Mouse (Mus musculus) megakaryocyte, embryonic 14.5 days (primary cell): ENCODE data around the gene Fdxr. TPM values are rescaled to one million over a fixed set of nuclear protein-coding genes. Genes with fewer than 3 reads are reported as not detected.

Experiments used
- H3K27me3 ChIP-seq: replicated peaks from 2 replicates; pipeline ENCODE3; 2012; ENCODE audit warnings: inconsistent platforms
- H3K36me3 ChIP-seq: replicated peaks from 2 replicates; pipeline ENCODE3; 2012; ENCODE audit warnings: low read length, inconsistent platforms, mixed read lengths
- H3K4me1 ChIP-seq: 2 replicates; pipeline ENCODE4 v1.6.1; 2012; ENCODE audit warnings: inconsistent platforms
- H3K4me3 ChIP-seq: replicated peaks from 2 replicates; pipeline ENCODE3; 2012; ENCODE audit warnings: moderate library complexity, mild to moderate bottlenecking, inconsistent platforms
- H3K9me3 ChIP-seq: 2 replicates; pipeline ENCODE4 v1.6.1; 2012; ENCODE audit warnings: inconsistent platforms
- FLI1 ChIP-seq: IDR thresholded peaks from 2 replicates; pipeline ENCODE4 v1.6.1; 2012; ENCODE audit warnings: low read length, inconsistent platforms, mixed read lengths
- GATA1 ChIP-seq: IDR thresholded peaks from 3 replicates; pipeline ENCODE4 v1.6.1; 2012; ENCODE audit warnings: mixed read lengths, low read length, inconsistent platforms, borderline replicate concordance
- polyA plus RNA-seq: library from polyadenylated mRNA; stranded (reverse); fragments of >175 nt; gene quantifications from 2 replicates; pipeline ENCODE4 v1.2.3, GENCODE M21; 2012; ENCODE audit warnings: low replicate concordance; ENCODE audit not compliant: insufficient read depth

Gene Fdxr
- polyA plus RNA-seq, 1 experiment: 21.8 TPM

- Histone ChIP-seq H3K4me3 (peak within 1 kb of the TSS; percentile 23), H3K36me3 (no peaks in the 10 kb centered on the region), H3K4me1 (peaks cover 11% of the 10 kb centered on the region), H3K9me3 (no peaks in the 10 kb centered on the region), H3K27me3 (peaks cover 84% of the 10 kb centered on the region)
- TF ChIP-seq GATA1 (no peak), FLI1 (no peak)
Observed at GRCm38 (mm10) chr11:115306863-115307262, 30.0 kb upstream of the Fdxr start, which contains the start of gene Otop2. TSS of gene Otop2 (plus strand) at chr11:115307163.

- Histone ChIP-seq H3K4me3 (no peak overlapping the region), H3K9me3 (peaks cover 9% of the 10 kb centered on the region; the same call in 1 of the 2 replicates), H3K27me3 (peaks cover 66% of the 10 kb centered on the region), H3K4me1 (peaks cover 8% of the 10 kb centered on the region), H3K36me3 (no peaks in the 10 kb centered on the region)
- TF ChIP-seq FLI1: no peak
- TF ChIP-seq GATA1: no peak
Observed at GRCm38 (mm10) chr11:115303167-115303566, 26.3 kb upstream of the Fdxr start.

DNA sequence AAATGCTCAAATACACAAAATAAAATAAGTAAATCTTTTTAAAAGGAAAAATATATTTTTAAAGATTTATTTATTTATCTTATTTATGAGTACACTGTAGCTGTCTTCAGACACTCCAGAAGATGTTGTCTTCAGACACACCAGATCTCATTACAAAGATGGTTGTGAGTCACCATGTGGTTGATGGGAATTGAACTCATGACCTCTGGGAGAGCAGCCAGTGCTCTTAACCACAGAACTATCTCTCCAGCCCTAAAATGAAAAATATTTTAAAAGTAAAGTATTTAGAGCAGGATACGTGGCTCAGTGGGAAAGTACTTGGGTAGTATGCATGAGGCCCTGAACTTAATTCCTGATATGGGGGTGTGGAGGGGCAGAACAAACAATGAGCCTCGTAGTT is 24.5 kb upstream of the Fdxr start:
- Histone ChIP-seq H3K9me3 (peaks cover 9% of the 10 kb centered on the region; the same call in 1 of the 2 replicates), H3K36me3 (no peaks in the 10 kb centered on the region), H3K27me3 (peaks cover 66% of the 10 kb centered on the region), H3K4me1 (peaks cover 17% of the 10 kb centered on the region), H3K4me3 (no peak overlapping the region)
- no peak for TF ChIP-seq GATA1
- no peak for TF ChIP-seq FLI1

DNA sequence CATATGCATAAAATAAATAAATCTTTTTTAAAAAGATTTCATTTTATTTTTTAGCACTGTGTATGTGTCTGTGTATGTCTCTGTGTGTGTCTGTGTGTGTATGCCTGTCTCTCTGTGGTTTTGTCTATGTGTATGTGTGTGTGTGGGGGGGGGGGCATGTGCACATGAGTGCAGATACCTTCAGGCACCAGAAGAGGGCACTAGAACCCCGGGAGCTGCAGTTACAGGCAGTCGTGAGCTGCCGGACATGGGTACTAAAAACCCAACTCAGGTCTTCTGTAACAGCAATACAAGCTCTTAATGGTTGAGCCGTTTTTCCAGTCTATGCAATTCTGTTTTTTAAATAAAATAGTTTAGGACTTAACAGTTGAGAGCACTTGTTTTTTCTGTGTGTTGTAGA is 23.9 kb upstream of the Fdxr start:
- Histone ChIP-seq H3K4me1 (peaks cover 12% of the 10 kb centered on the region), H3K4me3 (no peak overlapping the region), H3K9me3 (peaks cover 9% of the 10 kb centered on the region; the same call in 1 of the 2 replicates), H3K36me3 (no peaks in the 10 kb centered on the region), H3K27me3 (peaks cover 69% of the 10 kb centered on the region)
- no peak for TF ChIP-seq FLI1
- no peak for TF ChIP-seq GATA1

GRCm38 (mm10) chr11:115298160-115298559 is 21.3 kb upstream of the Fdxr start:
- Histone ChIP-seq H3K4me1 (peaks cover 12% of the 10 kb centered on the region), H3K4me3 (no peak overlapping the region), H3K36me3 (no peaks in the 10 kb centered on the region), H3K9me3 (peaks cover 20% of the 10 kb centered on the region), H3K27me3 (peaks cover 70% of the 10 kb centered on the region)
- TF ChIP-seq FLI1 (no peak), GATA1 (no peak)

GRCm38 (mm10) chr11:115297214-115297826 is 20.5 kb upstream of the Fdxr start, which contains the start of gene Fads6:
TSS of gene Fads6 (minus strand) at chr11:115297663.
- Histone ChIP-seq H3K4me3 (peak within 1 kb of the TSS; percentile 88), H3K36me3 (no peaks in the 10 kb centered on the region), H3K4me1 (peaks cover 12% of the 10 kb centered on the region), H3K27me3 (peaks cover 72% of the 10 kb centered on the region), H3K9me3 (peaks cover 20% of the 10 kb centered on the region)
- TF ChIP-seq FLI1 (no peak), GATA1 (no peak)

GRCm38 (mm10) chr11:115296471-115297210 is 19.8 kb upstream of the Fdxr start:
- Histone ChIP-seq H3K36me3 (no peaks in the 10 kb centered on the region), H3K27me3 (peaks cover 75% of the 10 kb centered on the region), H3K9me3 (peaks cover 20% of the 10 kb centered on the region), H3K4me3 (peak overlapping the region; percentile 88), H3K4me1 (peaks cover 12% of the 10 kb centered on the region)
- TF ChIP-seq FLI1 (no peak), GATA1 (no peak)

- TF ChIP-seq GATA1: no peak
- TF ChIP-seq FLI1: no peak
- H3K4me3 ChIP-seq: no peak overlapping the region
- H3K36me3 ChIP-seq: no peaks in the 10 kb centered on the region
- H3K9me3 ChIP-seq: peaks cover 20% of the 10 kb centered on the region
- peaks cover 12% of the 10 kb centered on the region for H3K4me1 ChIP-seq
- H3K27me3 ChIP-seq: peaks cover 80% of the 10 kb centered on the region
Observed at GRCm38 (mm10) chr11:115295939-115296338, 19.1 kb upstream of the Fdxr start.

DNA sequence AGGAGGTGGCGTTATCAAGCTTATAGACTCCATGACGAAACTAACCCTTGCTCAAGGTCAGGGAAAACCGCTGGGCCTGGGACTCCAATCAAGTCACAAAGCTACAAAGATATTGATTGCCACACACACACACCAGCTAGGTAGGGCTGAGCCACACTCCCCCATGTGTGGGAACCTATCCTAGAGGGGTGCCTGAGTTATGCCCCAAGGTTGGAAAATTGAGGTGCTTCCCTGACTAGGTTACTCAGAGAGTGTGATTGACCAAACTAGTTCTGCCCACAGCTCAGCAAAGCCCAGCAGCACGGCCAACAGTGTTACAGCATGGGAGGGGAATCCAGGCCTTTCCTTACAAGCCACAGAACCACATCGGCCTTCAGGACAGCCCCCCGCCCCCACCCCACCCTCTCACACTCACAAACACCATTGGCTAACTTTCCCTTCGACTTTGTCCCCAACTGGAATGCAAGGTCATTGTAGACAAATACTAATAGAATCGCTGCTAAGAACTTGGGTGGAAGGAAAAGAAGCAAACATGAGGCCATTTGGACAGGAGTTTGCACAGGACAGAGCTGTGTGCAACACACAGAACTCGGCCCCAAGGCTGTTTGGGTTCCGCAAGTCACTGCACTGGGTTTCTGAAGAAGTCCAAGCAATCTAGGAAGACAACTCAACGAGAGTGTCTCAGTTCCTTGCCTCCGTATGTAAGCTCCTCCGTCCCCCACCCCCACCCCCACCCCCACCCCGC is 16.0 kb upstream of the Fdxr start:
- no peak for TF ChIP-seq FLI1

More for the DNA sequence above, 16.0 kb upstream of the Fdxr start:
- H3K36me3 ChIP-seq: no peaks in the 10 kb centered on the region
- H3K4me3 ChIP-seq: no peak overlapping the region
- H3K27me3 ChIP-seq: peaks cover 80% of the 10 kb centered on the region
- H3K9me3 ChIP-seq: peaks cover 11% of the 10 kb centered on the region
- peaks cover 11% of the 10 kb centered on the region for H3K4me1 ChIP-seq
